Mouse (Mus musculus) bone marrow macrophage, adult 2 months (primary cell): Measurements from ENCODE around the gene 2210016F16Rik. TPM values are rescaled to one million over a fixed set of nuclear protein-coding genes. Genes with fewer than 3 reads are reported as not detected.

Experiments
- H3K27ac ChIP-seq: 2 replicates; pipeline ENCODE4 v1.5.1; 2012; ENCODE audit warnings: low read depth, low read length; ENCODE audit not compliant: insufficient read depth
- H3K4me1 ChIP-seq: 2 replicates; pipeline ENCODE4 v1.6.1; 2012; ENCODE audit warnings: low read length; ENCODE audit not compliant: control insufficient read depth, insufficient read depth
- H3K4me3 ChIP-seq: 2 replicates; pipeline ENCODE4 v1.5.1; 2012; ENCODE audit warnings: mild to moderate bottlenecking, low read length, moderate library complexity; ENCODE audit not compliant: insufficient read depth
- CTCF ChIP-seq: IDR thresholded peaks from 2 replicates; pipeline ENCODE4 v1.5.1; 2012; ENCODE audit warnings: low read depth, mild to moderate bottlenecking, low read length, moderate library complexity
- POLR2A ChIP-seq: IDR thresholded peaks from 2 replicates; pipeline ENCODE4 v1.6.1; 2012; ENCODE audit warnings: mild to moderate bottlenecking, low read depth, low read length, borderline replicate concordance
- polyA plus RNA-seq: library from polyadenylated mRNA; stranded (reverse); fragments of >200 nt; gene quantifications from 2 replicates; pipeline ENCODE4 v1.2.4, GENCODE M21; 2012; ENCODE audit not compliant: missing spikeins, insufficient read depth, insufficient read length

The 2210016F16Rik gene
- 19.7 and 20.6 TPM in 2 replicates for polyA plus RNA-seq

- TF ChIP-seq POLR2A, result 0 out of 2 replicates have a peak, but pooled peaks have one; percentile 23
- TF ChIP-seq CTCF, result no peak
- peak within 1 kb of the TSS; percentile 28 for H3K27ac ChIP-seq
- H3K4me1 ChIP-seq, result peaks cover 9% of the 10 kb centered on the region
- H3K4me3 ChIP-seq, result peak within 1 kb of the TSS; percentile 69
Observed at GRCm38 (mm10) chr13:58384779-58385546, at the start of gene 2210016F16Rik. TSS of gene 2210016F16Rik (minus strand) at chr13:58385225.

DNA sequence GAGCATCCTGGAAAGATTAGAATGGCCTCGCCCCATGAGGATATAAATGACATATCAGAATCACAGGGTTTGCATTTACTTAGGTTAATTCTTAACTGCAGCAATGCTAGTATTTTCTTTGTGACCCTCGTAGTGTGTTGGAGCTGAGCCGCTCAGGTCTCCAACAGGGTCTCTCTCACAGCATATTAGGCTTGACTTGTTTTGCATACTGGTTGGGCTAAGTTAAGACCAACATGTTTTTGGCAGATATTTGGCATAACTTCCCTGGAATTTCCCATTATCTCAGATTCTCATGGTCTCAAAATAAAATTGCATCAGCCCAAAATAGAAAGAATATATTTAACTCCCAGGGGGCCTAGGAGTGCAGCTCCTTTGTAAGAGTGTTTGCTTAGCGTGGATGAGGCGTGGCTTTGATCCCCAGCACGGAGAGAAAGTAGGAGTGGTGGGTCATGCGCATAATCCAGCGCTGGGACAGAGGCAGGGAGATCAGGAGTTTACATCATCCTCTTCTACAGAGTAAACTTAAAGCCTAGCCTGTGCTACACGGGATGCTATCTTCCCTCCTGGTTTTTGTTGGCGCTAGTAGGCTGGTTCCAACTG, 38.1 kb upstream of the 2210016F16Rik start:
- H3K4me3 ChIP-seq, result no peak overlapping the region
- no peak for TF ChIP-seq CTCF
- no peak for TF ChIP-seq POLR2A
- H3K27ac ChIP-seq, result no peak overlapping the region
- peaks cover 8% of the 10 kb centered on the region for H3K4me1 ChIP-seq

GRCm38 (mm10) chr13:58422242-58422641, 37.2 kb upstream of the 2210016F16Rik start:
- Histone ChIP-seq H3K4me3 (no peak overlapping the region), H3K27ac (no peak overlapping the region), H3K4me1 (peaks cover 8% of the 10 kb centered on the region)
- TF ChIP-seq CTCF (no peak), POLR2A (no peak)

DNA sequence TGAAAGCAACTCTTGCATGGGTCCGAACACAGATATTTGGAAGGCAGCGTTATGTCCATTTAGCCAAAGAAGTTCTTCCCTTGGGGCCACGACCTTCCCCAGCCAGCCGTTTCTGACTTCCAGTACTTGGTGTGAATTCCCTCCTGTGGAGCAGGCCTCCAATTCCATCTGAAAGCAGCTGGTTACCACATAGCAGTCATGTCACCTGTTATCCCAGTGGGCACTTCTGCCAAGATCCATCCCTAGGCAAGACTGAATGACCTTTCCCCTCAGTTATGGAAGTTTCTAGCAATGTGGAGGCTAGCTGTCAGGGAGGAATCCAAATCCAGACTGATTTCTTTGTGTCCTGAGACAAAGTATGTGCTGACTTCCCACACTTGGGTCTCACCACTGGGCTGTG, 36.0 kb upstream of the 2210016F16Rik start:
- Histone ChIP-seq H3K4me3 (no peak overlapping the region), H3K4me1 (peaks cover 8% of the 10 kb centered on the region), H3K27ac (no peak overlapping the region)
- TF ChIP-seq POLR2A, result no peak
- TF ChIP-seq CTCF, result no peak

DNA sequence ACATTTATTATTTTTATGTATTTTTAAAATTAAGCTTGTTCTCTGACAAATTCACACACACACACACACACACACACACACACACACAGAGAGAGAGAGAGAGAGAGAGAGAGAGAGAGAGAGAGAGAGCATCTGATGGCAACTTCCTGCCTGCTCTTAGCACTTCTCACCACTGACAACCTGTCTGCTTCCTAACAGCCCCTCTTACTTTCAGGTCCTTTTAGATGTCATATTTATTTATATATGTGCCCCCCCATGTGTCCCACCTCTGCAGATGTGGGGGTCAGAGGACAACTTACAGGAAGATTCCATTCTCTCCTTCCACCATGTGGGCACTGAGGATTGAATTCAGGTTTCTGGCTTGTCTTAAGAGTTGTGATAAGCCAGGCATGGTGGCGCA, 34.2 kb upstream of the 2210016F16Rik start:
- Histone ChIP-seq H3K27ac (no peak overlapping the region), H3K4me1 (peaks cover 8% of the 10 kb centered on the region), H3K4me3 (no peak overlapping the region)
- TF ChIP-seq POLR2A, result no peak
- TF ChIP-seq CTCF, result no peak

DNA sequence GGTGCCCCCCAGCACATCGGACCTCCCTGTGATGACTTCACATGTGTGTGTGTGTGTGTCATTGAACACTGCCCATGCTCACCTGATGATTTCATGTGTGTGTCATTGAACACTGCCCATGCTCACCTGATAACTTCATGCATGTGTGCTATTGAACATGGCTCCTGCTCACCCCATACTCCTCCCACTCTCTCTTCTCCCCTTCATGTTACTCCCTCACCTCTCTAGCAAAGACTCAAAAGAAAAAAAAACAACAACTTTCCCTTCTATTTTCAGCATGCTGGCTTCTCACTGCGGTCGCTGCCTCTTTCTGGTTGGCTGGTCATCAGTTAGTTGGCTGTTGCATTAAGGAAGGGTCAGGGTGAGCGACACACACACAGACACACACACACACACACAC, 33.6 kb upstream of the 2210016F16Rik start:
- no peak for TF ChIP-seq CTCF
- no peak for TF ChIP-seq POLR2A
- Histone ChIP-seq H3K4me3 (no peak overlapping the region), H3K4me1 (peaks cover 7% of the 10 kb centered on the region), H3K27ac (no peak overlapping the region)

DNA sequence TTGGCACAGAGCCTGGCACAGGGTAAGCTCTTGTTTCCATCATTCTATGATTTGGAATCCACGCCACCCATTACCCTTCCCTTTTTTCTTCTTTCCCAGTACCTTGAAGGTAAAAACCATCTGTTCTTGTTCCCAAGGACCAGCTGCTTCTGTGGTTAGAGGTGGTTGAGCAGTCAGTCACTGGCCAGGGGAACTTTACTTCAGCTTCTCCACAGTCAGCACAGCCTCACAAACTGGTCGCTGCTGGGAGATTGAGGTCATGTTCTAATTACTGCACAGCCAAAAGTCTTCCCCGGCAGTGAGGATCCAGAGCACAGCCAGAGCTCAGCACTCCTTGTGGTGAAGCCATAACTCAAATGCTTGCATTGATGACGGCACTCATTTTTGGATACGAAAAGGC, 30.8 kb upstream of the 2210016F16Rik start:
- Histone ChIP-seq H3K4me1 (no peaks in the 10 kb centered on the region), H3K27ac (no peak overlapping the region), H3K4me3 (no peak overlapping the region)
- TF ChIP-seq POLR2A, result no peak
- TF ChIP-seq CTCF, result no peak

DNA sequence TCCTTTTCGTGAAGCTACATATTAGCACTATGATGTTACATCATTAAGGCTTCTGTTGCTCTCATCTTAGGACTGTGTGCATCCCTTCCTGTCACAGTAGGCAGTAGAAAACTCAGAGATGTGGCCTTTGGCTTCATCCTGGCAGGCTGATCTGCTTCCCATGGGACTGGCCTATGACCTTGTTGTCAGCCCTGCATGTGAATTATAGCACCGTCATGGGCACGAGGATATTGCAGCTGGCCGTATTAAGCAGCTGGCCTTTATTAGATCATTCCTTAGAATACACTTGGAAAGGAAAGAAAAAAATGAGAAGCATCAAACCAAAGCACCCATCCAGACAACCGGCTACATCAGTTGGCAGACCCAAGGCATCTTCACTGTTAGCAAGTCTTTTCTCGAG, 30.3 kb upstream of the 2210016F16Rik start:
- no peak overlapping the region for H3K4me3 ChIP-seq

DNA sequence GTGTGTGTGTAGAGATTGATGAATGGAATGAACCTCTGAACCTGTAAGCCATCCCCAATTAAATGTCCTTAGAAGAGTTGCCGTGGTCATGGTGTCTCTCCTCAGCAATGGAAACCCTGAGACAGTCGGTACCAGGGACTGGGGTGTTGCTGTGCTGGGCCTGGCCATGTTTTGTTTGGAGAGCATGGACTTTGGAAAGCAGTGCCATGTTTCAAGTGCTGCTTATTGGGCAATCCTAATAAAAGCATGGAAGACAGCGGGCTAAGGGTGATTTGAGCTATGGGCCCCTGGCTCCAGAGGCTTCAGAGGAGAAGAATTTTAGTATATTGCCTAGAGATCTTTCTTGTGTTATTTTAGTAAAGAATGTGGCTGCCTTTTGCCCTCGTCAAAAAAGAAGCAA, 26.0 kb upstream of the 2210016F16Rik start:
- Histone ChIP-seq H3K4me3 (no peak overlapping the region), H3K27ac (no peak overlapping the region), H3K4me1 (peaks cover 11% of the 10 kb centered on the region)
- TF ChIP-seq POLR2A (no peak), CTCF (no peak)

More for the DNA sequence above, 30.3 kb upstream of the 2210016F16Rik start:
- no peaks in the 10 kb centered on the region for H3K4me1 ChIP-seq
- no peak for TF ChIP-seq POLR2A
- no peak for TF ChIP-seq CTCF
- no peak overlapping the region for H3K27ac ChIP-seq

DNA sequence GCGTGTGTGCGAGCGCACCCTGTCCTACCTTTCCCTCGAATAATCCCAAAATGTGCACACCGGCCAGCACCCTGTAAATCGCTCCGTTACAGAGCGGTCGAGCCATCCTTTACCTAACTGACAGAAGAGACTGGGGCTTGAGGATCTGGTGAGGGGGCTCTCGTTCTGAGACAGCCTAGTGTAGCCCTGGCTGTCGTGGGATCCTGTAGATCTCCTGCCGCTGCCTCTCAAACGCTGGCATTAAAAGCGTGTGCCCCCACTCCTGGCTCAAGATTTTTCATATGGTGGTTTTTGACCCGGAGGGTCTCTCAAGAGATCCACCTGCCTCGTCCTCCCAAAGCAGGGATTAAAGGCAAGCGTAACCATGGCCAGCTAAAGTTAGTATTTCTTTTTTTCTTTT, 18.2 kb upstream of the 2210016F16Rik start, which contains the start of gene Hnrnpk:
Gene Hnrnpk, minus strand, starts transcription at position 101 of the 400 bp plus-strand sequence.
- Histone ChIP-seq H3K4me1 (peaks cover 12% of the 10 kb centered on the region), H3K27ac (peak within 1 kb of the TSS; percentile 96), H3K4me3 (peak within 1 kb of the TSS; percentile 93)
